Mouse (Mus musculus) brain, adult 2 months (tissue): ENCODE measurements around the gene Nckipsd.

Experiments
- DNase-seq: peaks from one replicate; pipeline ENCODE4 v3.0.0; 2011; ENCODE audit warnings: low read depth, low spot score

Nckipsd gene

DNA sequence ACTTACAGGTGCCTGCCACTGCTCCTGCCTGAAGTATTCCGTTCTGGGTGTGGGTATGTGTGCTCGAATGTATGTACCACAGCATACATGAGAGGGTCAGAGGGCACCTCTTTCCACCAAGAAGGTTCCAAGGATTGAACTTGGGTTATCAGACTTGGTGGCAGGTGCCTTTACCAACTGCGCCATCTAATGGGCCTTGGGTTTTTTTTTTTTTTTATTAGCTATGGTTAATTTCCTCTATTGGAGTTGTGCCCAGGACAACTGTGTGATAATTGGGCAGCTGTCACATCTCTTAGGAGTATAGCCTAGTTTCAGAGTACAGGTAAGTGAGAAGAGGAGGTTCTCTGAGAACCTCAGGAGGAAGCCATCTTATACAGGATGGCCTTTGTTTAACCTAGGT, 8.6 kb upstream of the Nckipsd start:
- peak; percentile 57 for DNase-seq

DNA sequence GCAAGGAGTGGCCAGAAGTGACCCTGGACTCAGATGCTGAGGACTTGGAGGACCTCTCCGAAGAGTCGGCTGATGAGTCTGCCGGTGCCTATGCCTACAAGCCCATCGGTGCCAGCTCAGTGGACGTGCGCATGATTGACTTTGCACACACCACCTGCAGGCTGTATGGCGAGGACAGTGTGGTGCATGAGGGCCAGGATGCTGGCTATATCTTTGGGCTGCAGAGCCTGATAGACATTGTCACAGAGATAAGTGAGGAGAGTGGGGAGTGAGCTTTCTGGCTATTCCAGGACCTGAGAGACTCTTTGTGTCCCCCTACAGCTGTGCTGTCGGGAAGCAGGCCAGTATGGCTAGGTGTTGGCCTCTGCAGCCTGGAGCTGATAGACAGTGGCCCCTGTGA, 2.4 kb upstream of the Nckipsd start:
- no peak for DNase-seq

DNA sequence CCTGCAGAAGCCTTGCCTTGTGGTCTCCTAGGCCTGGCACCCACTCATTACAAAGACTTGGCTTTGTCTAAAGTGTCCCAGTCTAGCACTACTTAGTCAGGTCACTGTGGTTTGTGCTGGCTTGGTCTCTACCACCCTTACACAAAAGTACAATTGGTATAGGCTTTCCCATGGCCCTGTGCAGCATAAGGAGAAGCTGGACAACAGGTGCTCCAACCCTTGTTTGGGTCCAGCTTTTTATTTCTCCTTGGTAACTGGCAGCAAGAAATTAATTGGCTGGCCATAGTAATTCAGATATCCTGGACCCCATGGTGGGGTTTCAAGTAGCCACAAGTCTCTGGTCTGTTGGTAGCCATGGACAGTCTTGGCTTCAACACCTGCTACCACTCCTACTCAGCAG, 1.8 kb upstream of the Nckipsd start:
- DNase-seq = no peak

GRCm38 (mm10) chr9:108806831-108807230, 1.3 kb upstream of the Nckipsd start:
- DNase-seq = peak; percentile 59

- DNase-seq = no peak
Observed at GRCm38 (mm10) chr9:108807674-108808073, 494 bp upstream of the Nckipsd start.

GRCm38 (mm10) chr9:108809188-108809587, 1.0 kb downstream of the Nckipsd start:
- no peak for DNase-seq

DNA sequence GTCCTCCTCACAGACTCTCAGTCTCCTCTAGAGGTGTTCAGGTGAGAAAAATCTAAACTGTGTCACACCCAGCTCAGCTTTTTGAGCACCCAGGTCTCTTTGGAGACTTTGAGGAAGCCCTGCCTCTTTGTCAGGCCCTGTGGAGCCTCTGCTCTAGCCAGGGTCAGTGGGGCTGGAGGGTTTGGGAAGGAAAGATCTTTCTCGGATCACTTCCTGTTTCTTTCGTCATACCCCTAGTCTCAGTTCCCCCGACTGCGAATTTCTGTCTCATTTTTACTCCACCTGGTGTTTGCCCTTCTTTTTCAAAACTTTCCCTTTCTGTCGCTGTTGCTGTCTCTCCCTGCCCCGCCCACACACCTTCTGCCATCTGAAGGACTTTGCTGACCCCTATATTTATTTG, 1.6 kb downstream of the Nckipsd start:
- DNase-seq = no peak

DNA sequence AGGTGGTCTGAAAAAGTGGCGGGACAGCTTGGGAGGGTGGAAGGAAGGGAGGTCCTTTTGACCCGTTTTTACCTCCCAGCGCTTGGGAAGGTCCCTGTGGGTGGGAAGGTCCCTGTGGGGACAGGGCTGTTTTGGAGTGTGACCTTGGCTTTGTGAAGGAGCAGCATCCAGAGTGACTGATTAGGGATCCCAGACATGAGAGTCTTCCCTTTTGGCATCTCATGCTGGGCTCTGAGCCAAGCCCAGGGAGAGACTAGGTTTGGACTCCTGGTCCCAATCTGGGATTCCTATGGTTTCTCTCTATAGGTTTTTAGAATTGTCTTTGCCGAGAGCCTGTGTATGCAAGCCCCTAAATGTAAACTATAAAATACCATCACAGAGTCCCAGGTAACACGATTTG, 2.3 kb downstream of the Nckipsd start:
- DNase-seq = no peak

DNA sequence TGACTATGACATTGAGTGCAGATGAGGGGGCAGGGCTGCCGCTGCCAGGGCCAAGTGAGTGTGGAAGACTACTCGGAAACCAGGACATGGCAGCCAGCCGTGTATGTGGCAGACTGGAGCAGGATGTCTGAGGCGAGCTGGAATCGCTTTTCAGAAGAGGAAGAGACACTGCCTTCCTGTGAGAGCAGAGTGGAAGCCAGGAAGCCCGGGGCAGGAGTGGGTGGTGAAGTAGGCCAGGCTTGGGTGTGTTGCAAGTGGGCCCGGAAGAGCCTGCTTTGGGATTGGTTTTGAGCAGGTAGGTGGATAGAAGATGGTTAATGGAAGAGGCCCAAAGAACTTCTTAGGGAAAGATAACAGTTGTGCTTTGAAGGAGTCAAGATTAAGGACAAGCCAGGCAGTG, 7.4 kb downstream of the Nckipsd start:
- DNase-seq = peak; percentile 60

DNA sequence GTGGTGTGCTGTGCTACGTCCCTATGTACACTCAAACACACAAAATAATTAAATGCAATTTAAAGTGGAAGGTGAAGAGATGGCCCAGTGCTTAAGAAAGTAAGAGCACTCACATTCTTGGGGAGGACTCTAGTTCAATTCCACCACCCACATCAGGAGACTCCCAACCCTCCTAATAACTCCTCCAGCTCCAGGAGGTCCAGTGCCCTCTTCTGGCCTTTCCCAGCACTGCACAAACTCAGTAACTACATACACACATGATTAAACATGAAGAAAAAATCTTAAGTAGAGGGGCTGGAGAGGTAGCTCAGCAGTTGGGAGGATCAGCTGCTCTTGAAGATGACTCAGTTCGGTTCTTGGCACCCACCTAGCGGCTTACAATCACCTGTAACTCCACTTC, 11.3 kb downstream of the Nckipsd start:
- DNase-seq = peak; percentile 79

DNA sequence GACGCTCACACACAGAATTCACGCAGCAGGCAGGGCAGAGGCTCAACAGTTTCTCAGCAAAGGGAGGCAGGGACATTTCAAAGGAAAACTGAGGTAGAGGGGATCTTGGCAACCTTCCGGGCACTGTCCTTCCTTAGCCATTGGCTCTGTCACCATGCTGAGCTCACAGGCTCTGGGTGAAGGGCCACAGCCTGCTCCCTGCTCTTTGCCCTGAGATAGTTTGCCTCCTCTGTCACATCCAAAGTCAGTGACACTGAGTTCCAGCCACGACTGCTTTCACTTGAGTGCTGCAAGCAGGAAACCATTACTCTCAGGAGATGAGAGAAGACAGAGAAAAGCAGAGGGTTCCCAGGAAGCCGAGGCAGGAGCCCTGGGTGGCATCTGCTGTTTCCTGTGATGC, 11.9 kb downstream of the Nckipsd start:
- DNase-seq = no peak

DNA sequence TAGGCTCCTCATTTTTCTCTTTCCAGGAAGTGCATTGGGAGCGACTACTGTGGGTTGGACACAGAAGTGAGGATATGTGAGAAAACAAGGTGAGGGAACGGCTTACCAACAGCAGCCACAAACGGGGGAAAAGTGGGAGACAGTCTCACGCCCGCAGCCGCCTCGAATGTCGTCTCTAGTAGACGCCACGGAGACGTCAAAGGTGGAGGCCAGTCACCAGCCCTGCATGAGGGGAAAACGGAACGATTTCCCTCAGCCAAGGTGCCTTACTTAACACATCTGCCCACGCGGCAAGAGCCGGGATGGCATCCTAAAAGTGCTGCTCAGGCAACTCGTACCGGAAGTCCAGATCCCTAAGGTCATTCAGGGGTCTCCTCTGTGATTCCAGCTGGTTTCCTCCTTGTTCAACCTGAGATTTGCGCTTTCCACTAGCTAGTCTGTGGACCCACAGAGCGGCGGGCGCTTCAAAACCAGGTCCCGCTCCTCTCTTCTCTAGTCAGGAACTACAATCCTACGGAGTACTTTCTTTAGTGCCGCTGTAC, 16.0 kb downstream of the Nckipsd start:
- DNase-seq = peak; percentile 59

DNA sequence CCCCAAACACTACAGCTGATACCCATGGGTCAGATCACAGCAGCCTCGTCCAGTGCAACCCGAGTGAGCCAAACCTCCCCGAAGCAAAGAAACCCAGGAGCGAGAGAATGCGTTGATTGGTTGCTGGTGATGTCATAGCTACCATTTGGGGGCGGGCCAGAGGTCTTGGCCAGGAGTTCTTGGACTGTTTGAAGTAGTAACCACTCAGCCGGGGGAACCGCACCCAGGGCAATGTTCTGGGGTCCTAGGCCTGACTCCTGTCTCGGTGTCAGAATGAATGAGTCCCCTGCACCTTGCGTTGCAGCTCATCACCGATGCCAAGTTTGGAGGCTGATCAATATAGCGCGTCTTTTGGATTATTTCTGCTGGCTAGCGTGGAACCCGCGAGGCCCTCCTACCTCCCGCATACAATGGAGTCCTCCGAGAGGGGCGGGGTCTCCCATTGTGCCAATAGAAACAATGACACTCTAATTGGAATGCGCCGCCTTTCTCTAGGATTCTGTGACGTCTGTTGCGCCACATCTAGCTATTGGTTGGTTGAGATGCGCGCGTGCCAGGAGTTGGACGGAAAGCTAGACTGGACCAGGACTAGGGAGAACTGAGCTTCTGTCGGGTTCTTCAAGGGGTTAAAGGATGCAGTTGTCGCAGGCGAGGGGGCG, 16.7 kb downstream of the Nckipsd start:
- peak; percentile 99 for DNase-seq

DNA sequence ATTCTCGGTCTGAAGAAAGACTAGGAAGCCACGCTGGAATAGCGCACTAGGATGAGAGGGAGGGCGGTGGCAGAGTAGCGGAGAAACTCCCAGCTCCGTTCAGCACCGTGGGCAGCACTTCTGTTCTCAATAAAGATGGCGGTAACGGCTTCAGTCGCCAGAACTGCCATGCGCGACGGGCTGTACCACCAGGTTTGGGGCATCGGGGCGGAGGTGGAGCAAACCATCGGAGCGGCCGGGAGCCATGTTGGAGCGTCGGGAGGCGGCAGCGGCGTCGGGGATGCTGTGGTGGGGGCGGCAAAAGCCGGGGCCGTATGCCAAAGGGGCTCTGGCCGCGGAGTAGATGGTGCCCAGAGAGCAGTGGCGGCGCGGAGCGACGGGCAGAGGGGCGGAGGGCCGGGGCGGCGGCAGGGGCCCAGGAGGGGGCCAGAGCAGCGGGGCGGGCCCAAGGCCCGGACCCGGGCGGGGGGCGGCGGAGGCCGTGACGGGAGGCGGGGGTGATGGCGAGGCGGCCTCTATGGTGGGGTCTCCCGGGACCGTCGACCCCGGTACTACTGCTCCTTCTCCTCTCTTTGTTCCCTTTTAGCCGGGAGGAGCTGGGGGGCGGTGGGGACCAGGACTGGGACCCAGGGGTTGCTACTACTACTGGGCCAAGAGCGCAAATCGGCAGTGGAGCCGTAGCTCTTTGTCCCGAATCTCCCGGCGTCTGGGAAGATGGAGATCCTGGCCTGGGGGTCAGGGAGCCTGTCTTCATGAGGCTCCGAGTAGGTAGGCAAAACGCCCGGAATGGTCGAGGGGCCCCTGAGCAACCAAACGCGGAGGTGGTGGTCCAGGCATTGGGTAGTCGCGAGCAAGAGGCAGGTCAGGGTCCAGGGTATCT, 17.9 kb downstream of the Nckipsd start, which contains the start of gene Celsr3:
Celsr3 (plus strand) TSS at position 501 of the 880 bp plus-strand sequence.
- peak; percentile 98 for DNase-seq

DNA sequence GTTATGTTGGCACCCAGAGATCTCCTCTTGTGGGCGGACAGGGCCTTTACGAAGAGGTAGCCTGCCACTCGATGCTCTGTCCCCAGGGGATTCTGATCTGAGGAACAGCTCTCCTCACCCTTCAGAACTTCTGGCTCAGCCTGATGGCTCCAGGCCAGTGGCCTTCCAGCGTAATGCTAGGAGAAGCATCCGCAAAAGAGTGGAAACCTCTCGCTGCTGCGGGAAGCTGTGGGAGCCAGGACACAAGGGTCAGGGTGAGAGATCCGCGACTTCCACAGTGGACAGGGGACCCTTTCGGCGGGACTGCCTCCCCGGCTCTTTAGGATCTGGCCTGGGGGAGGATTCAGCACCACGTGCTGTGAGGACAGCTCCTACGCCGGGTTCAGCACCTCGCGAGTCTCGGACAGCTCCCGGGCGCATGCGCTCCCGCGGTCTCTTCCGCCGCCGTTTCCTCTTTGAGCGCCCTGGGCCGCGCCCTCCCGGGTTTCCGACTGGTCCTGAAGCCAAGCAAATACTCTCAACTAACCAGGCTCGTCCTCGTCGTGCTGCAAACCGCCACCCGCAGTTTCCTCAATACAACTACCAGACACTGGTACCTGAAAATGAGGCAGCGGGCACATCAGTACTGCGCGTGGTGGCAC, 18.7 kb downstream of the Nckipsd start:
- peak; percentile 88 for DNase-seq

DNA sequence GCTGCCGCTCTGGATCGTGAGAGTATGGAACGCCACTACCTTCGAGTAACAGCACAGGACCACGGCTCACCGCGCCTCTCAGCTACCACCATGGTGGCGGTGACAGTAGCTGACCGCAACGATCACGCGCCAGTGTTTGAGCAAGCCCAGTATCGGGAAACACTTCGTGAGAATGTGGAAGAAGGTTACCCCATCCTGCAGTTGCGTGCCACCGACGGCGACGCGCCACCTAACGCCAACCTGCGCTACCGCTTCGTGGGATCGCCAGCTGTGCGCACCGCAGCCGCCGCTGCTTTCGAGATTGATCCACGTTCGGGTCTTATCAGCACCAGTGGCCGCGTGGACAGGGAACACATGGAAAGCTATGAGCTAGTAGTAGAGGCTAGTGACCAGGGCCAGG, 19.3 kb downstream of the Nckipsd start:
- no peak for DNase-seq

DNA sequence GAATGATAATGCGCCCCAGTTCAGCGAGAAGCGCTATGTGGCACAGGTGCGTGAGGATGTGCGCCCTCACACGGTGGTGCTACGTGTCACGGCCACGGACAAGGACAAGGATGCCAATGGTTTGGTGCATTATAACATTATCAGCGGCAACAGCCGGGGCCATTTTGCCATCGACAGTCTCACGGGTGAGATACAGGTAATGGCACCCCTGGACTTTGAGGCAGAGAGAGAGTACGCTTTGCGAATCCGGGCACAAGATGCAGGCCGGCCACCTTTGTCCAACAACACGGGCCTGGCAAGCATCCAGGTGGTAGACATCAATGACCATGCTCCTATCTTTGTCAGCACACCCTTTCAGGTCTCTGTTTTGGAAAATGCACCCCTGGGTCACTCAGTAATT, 19.7 kb downstream of the Nckipsd start:
- no peak for DNase-seq

DNA sequence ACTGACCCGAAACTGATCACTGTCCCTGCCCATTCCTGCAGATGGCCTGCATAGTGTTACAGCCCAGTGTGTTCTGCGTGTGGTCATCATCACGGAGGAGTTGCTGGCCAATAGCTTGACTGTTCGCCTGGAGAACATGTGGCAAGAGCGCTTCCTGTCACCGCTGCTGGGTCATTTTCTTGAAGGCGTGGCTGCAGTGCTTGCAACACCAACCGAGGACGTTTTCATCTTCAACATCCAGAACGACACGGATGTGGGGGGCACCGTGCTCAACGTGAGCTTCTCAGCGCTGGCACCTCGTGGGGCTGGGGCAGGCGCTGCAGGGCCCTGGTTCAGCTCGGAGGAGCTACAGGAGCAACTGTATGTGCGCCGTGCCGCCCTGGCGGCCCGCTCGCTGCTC, 23.5 kb downstream of the Nckipsd start:
- DNase-seq = no peak

GRCm38 (mm10) chr9:108832390-108833108, 24.4 kb downstream of the Nckipsd start:
- peak; percentile 91 for DNase-seq

- DNase-seq = peak; percentile 89
Observed at GRCm38 (mm10) chr9:108842989-108843388, 34.8 kb downstream of the Nckipsd start.

GRCm38 (mm10) chr9:108845390-108845789, 37.2 kb downstream of the Nckipsd start:
- DNase-seq = no peak

DNA sequence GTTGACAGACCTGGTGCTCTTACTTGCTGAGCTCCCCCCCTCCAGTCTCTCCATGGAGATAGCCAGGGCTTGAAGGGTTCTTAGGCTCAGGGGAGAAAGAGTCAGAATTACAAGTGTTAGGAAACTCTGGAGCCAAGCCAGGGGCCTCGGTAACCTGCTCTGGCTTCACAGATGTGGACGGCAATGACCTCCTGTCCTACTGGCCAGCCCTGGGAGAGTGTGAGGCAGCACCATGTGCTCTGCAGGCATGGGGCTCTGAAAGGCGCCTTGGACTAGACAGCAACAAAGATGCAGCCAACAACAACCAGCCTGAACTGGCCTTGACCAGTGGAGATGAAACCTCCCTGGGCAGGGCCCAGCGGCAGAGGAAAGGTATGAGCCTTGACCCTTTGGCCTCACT, 39.2 kb downstream of the Nckipsd start:
- DNase-seq = no peak
